11 mouse cellular contexts compared by ENCODE assay signal in genomic region chr4:139386869-139387319, GRCm38 (mm10). TPM values are rescaled to one million over a fixed set of nuclear protein-coding genes. Genes with fewer than 3 reads are reported as not detected.
A peak's percentile ranks its signal among the peaks of the same experiment; 100 is the strongest.
DNase-seq lines count a peak whose midpoint lies in the region; ATAC-seq and TF ChIP-seq lines count a peak whose summit lies in the region.
"Had no signal": no experiment of that assay in that cellular context is flagged by ENCODE, and none has a peak within 500 bp of the region (broad histone marks: within the 10 kb centered on the region; RNA-seq: fewer than 3 reads in every experiment).

No protein-coding gene starts in this region.

- H3K4me1 ChIP-seq in heart, embryonic 13.5 days: peaks cover 80% of the 10 kb centered on the region
- peaks cover 40% of the 10 kb centered on the region for H3K4me1 ChIP-seq in lung, embryonic 15.5 days

- peaks cover 25% of the 10 kb centered on the region for H3K36me3 ChIP-seq in heart, embryonic 13.5 days
- H3K36me3 ChIP-seq in lung, embryonic 15.5 days: peaks cover 20% of the 10 kb centered on the region

- 0 out of 2 replicates have a peak overlapping the region, but pooled peaks have one; percentile 6 for H3K4me2 ChIP-seq in heart, embryonic 13.5 days
- H3K4me2 ChIP-seq in lung, embryonic 15.5 days: peak overlapping the region; percentile 48

- no peaks in the 10 kb centered on the region for H3K9me3 ChIP-seq in heart, embryonic 13.5 days
- no peaks in the 10 kb centered on the region for H3K9me3 ChIP-seq in lung, embryonic 15.5 days

- no peak for ATAC-seq in heart, embryonic 13.5 days (ENCODE audit: extremely low read depth, insufficient number of reproducible peaks, low FRiP score, low TSS enrichment)
- peak; percentile 89 for ATAC-seq in lung, embryonic 15.5 days (ENCODE audit: borderline replicate concordance, extremely low read depth, low FRiP score, low TSS enrichment)

- H3K4me3 ChIP-seq in gastrocnemius, adult 2 months: no peak overlapping the region; the same call in 1 of the 2 replicates
- no peak overlapping the region for H3K4me3 ChIP-seq in heart, embryonic 13.5 days
- H3K4me3 ChIP-seq in lung, embryonic 15.5 days: peak overlapping the region; percentile 8; the same call in 1 of the 2 replicates

- TF ChIP-seq CTCF in gastrocnemius, adult 2 months (IDR thresholded peaks at IDR 0.05): no peak

- H3K9ac ChIP-seq in heart, embryonic 13.5 days: peak overlapping the region; percentile 3
- no peak overlapping the region for H3K9ac ChIP-seq in lung, embryonic 15.5 days

- DNase-seq in gastrocnemius, adult 2 months: no peak
- DNase-seq in gastrocnemius, adult 8-10 months (ENCODE audit: low spot score in 2 of 2): no peak
- peak; percentile 45 for DNase-seq in MN1 (ENCODE audit: low spot score)
- DNase-seq in cerebellum, adult 18-20 months: no peak
- DNase-seq in layer of hippocampus, postnatal 25 days (ENCODE audit: extremely low spot score in 1 of 2, low spot score in 1 of 2): no peak
- no peak for DNase-seq in left cerebral cortex, postnatal 10 days (ENCODE audit: extremely low spot score in 1 of 2, low spot score in 2 of 2)
- DNase-seq: cerebellum, postnatal 36 days; thymus, postnatal 14 days had no signal

- 45% methylated on average over 6 of the region's 6 CpGs for WGBS in heart, embryonic 13.5 days
- 0% methylated on average over 6 of the region's 6 CpGs for WGBS in lung, embryonic 15.5 days

- no peaks in the 10 kb centered on the region for H3K27me3 ChIP-seq in heart, embryonic 13.5 days (replicated peaks)
- no peaks in the 10 kb centered on the region for H3K27me3 ChIP-seq in lung, embryonic 15.5 days
- H3K27me3 ChIP-seq: CH12.LX had no signal

- intact Hi-C loops in gastrocnemius, adult 2 months (cut with DNase I): no loop called here
- intact Hi-C loops in left cerebral cortex, postnatal 10 days (cut with DNase I): no loop called here

- H3K27ac ChIP-seq in gastrocnemius, adult 2 months: peak overlapping the region; percentile 81
- peak overlapping the region; percentile 24 for H3K27ac ChIP-seq in heart, embryonic 13.5 days (replicated peaks)
- H3K27ac ChIP-seq in lung, embryonic 15.5 days: peak overlapping the region; percentile 82

RNA-seq across cellular contexts. Expression of gene Ubr4, which starts 34.5 kb away (rescaled TPM):
- total RNA-seq in gastrocnemius, adult 2 months (2021): 100 to 1,000 TPM in 1 of 2 experiments, 10 to 100 TPM in 1; 94.7 to 125 TPM
- total RNA-seq in gastrocnemius, adult 8-10 months (2022): 100 to 1,000 TPM; 118 to 178 (median 133) TPM
- 53.2 and 53.4 TPM in 2 replicates for polyA plus RNA-seq in heart, embryonic 13.5 days (2015; fragmentation: Nextera tagmentation; extraction: Ambion mirVana)
- 64.5 and 68.4 TPM in 2 replicates for polyA plus RNA-seq in lung, embryonic 15.5 days (2015; fragmentation: Nextera tagmentation; extraction: Ambion mirVana)
- total RNA-seq in layer of hippocampus, postnatal 25 days (2021): 100 to 1,000 TPM; 132 to 174 TPM
- total RNA-seq in left cerebral cortex, postnatal 10 days (2021): 100 to 1,000 TPM; 161 to 165 TPM

RNA-seq across cellular contexts. Expression of gene Emc1, which starts 34.5 kb away (rescaled TPM):
- total RNA-seq in gastrocnemius, adult 2 months (2021): 10 to 100 TPM; 29.1 to 32.6 TPM
- 10 to 100 TPM; 34.6 to 37.8 (median 36.6) TPM for total RNA-seq in gastrocnemius, adult 8-10 months (2022)
- 39.6 and 41.0 TPM in 2 replicates for polyA plus RNA-seq in heart, embryonic 13.5 days (2015; fragmentation: Nextera tagmentation; extraction: Ambion mirVana)
- polyA plus RNA-seq in lung, embryonic 15.5 days (2015; fragmentation: Nextera tagmentation; extraction: Ambion mirVana): 31.9 and 33.6 TPM in 2 replicates
- 10 to 100 TPM; 83.0 to 86.7 TPM for total RNA-seq in layer of hippocampus, postnatal 25 days (2021)
- total RNA-seq in left cerebral cortex, postnatal 10 days (2021): 10 to 100 TPM; 82.3 to 86.0 TPM

RNA-seq across cellular contexts. Expression of gene Mrto4, which starts 34.5 kb away (rescaled TPM):
- 10 to 100 TPM; 34.9 to 35.7 TPM for total RNA-seq in gastrocnemius, adult 2 months (2021)
- 10 to 100 TPM; 33.1 to 39.4 (median 36.0) TPM for total RNA-seq in gastrocnemius, adult 8-10 months (2022)
- 77.9 and 91.9 TPM in 2 replicates for polyA plus RNA-seq in heart, embryonic 13.5 days (2015; fragmentation: Nextera tagmentation; extraction: Ambion mirVana)
- 117 and 118 TPM in 2 replicates for polyA plus RNA-seq in lung, embryonic 15.5 days (2015; fragmentation: Nextera tagmentation; extraction: Ambion mirVana)
- 10 to 100 TPM; 45.5 to 50.6 TPM for total RNA-seq in layer of hippocampus, postnatal 25 days (2021)
- 10 to 100 TPM; 45.2 to 48.2 TPM for total RNA-seq in left cerebral cortex, postnatal 10 days (2021)

Comparison
In these comparisons a context has a peak if more than half of its experiments do, and no peak if none do; other contexts are left out.
1. H3K27ac ChIP-seq: peak in every context shown above with its lines; median percentile 82 in lung, embryonic 15.5 days; 81 in gastrocnemius, adult 2 months; 24 in heart, embryonic 13.5 days.